In genomic region chr10:94066896-94067295, GRCm38 (mm10) we compare ENCODE assay signal across 18 mouse cellular contexts. TPM values are rescaled to one million over a fixed set of nuclear protein-coding genes. Genes with fewer than 3 reads are reported as not detected.
DNase-seq lines count a peak whose midpoint lies in the region; ATAC-seq and TF ChIP-seq lines count a peak whose summit lies in the region.
"Had no signal": no experiment of that assay in that cellular context is flagged by ENCODE, and none has a peak within 500 bp of the region (broad histone marks: within the 10 kb centered on the region; RNA-seq: fewer than 3 reads in every experiment).

No protein-coding gene starts in this region.

- no peaks in the 10 kb centered on the region for H3K27me3 ChIP-seq in heart, adult 2 months (ENCODE audit: control insufficient read depth, insufficient read depth, low read length)
- no peaks in the 10 kb centered on the region for H3K27me3 ChIP-seq in heart, embryonic 11.5 days (ENCODE audit: control insufficient read depth, insufficient read depth, low read length)
- no peaks in the 10 kb centered on the region for H3K27me3 ChIP-seq in hindbrain, embryonic 10.5 days (ENCODE audit: insufficient read depth, poor library complexity, severe bottlenecking)
- no peaks in the 10 kb centered on the region for H3K27me3 ChIP-seq in hindbrain, embryonic 11.5 days (ENCODE audit: control insufficient read depth, insufficient read depth, low read length)
- no peaks in the 10 kb centered on the region for H3K27me3 ChIP-seq in liver, adult 2 months (ENCODE audit: control insufficient read depth, insufficient read depth, low read length)
- H3K27me3 ChIP-seq: forebrain, embryonic 13.5 days had no signal

- H3K27ac ChIP-seq in heart, adult 2 months = peak overlapping the region; percentile 30; the same call in 1 of the 2 replicates
- H3K27ac ChIP-seq in heart, embryonic 11.5 days (ENCODE audit: low read depth, low read length) = no peak overlapping the region
- H3K27ac ChIP-seq in hindbrain, embryonic 10.5 days = peak overlapping the region; percentile 35; the same call in 1 of the 2 replicates
- no peak overlapping the region for H3K27ac ChIP-seq in hindbrain, embryonic 11.5 days (ENCODE audit: low read depth, low read length)
- H3K27ac ChIP-seq in liver, adult 2 months (replicated peaks; ENCODE audit: insufficient read depth, low read depth, low read length) = peak overlapping the region; percentile 27
- H3K27ac ChIP-seq: embryonic facial prominence, embryonic 10.5 days; forebrain, embryonic 13.5 days had no signal

- 60% methylated on average over 3 of the region's 3 CpGs for WGBS in heart, adult 2 months
- 68% methylated on average over 3 of the region's 3 CpGs for whole genome bisulfite sequencing in heart, embryonic 11.5 days (ENCODE audit: insufficient replicate concordance)
- 75% methylated on average over 3 of the region's 3 CpGs for WGBS in hindbrain, embryonic 10.5 days
- 72% methylated on average over 3 of the region's 3 CpGs for WGBS in hindbrain, embryonic 11.5 days
- WGBS in liver, adult 2 months = 47% methylated on average over 3 of the region's 3 CpGs

- no peak for TF ChIP-seq EP300 in heart, adult 2 months (IDR thresholded peaks at IDR 0.05; ENCODE audit: insufficient read depth, low read depth, low read length)

- H3K9me3 ChIP-seq in heart, embryonic 11.5 days (replicated peaks; ENCODE audit: control insufficient read depth, low read length) = no peaks in the 10 kb centered on the region
- H3K9me3 ChIP-seq in hindbrain, embryonic 10.5 days = no peaks in the 10 kb centered on the region
- H3K9me3 ChIP-seq in hindbrain, embryonic 11.5 days (ENCODE audit: control insufficient read depth, low read length) = no peaks in the 10 kb centered on the region
- H3K9me3 ChIP-seq: embryonic facial prominence, embryonic 10.5 days; forebrain, embryonic 13.5 days had no signal

- no peaks in the 10 kb centered on the region for H3K79me2 ChIP-seq in heart, adult 2 months (replicated peaks; ENCODE audit: control insufficient read depth, insufficient read depth, low read length)
- H3K79me2 ChIP-seq in liver, adult 2 months (ENCODE audit: control insufficient read depth, insufficient read depth, low read length) = peaks cover 32% of the 10 kb centered on the region; the same call in 1 of the 2 replicates

- no peak for ATAC-seq in heart, embryonic 11.5 days (replicated peaks; ENCODE audit: insufficient number of reproducible peaks, low FRiP score, low TSS enrichment)
- ATAC-seq in hindbrain, embryonic 11.5 days (ENCODE audit: low FRiP score) = no peak
- ATAC-seq: forebrain, embryonic 13.5 days; forebrain, postnatal 0 days; hindbrain, embryonic 16.5 days had no signal

- intact Hi-C loops in heart, adult 2 months (cut with DNase I) = no loop called here

- no peak overlapping the region for H3K4me3 ChIP-seq in heart, adult 2 months
- H3K4me3 ChIP-seq in heart, embryonic 11.5 days (ENCODE audit: low read depth, low read length) = no peak overlapping the region
- no peak overlapping the region for H3K4me3 ChIP-seq in hindbrain, embryonic 10.5 days
- no peak overlapping the region for H3K4me3 ChIP-seq in hindbrain, embryonic 11.5 days (ENCODE audit: low read depth, low read length)
- no peak overlapping the region for H3K4me3 ChIP-seq in liver, adult 2 months (ENCODE audit: insufficient read depth, low read depth, low read length)
- H3K4me3 ChIP-seq: embryonic facial prominence, embryonic 10.5 days; forebrain, embryonic 13.5 days had no signal

- no peak overlapping the region for H3K4me2 ChIP-seq in heart, embryonic 11.5 days
- H3K4me2 ChIP-seq in hindbrain, embryonic 11.5 days (replicated peaks; ENCODE audit: low read depth, low read length) = no peak overlapping the region
- H3K4me2 ChIP-seq: forebrain, embryonic 13.5 days had no signal

- peaks cover 5% of the 10 kb centered on the region; the same call in 1 of the 2 replicates for H3K36me3 ChIP-seq in heart, adult 2 months (ENCODE audit: control insufficient read depth, insufficient read depth, low read length)
- no peaks in the 10 kb centered on the region for H3K36me3 ChIP-seq in heart, embryonic 11.5 days (ENCODE audit: control insufficient read depth, insufficient read depth, low read length)
- no peaks in the 10 kb centered on the region for H3K36me3 ChIP-seq in hindbrain, embryonic 10.5 days
- no peaks in the 10 kb centered on the region for H3K36me3 ChIP-seq in hindbrain, embryonic 11.5 days (ENCODE audit: control insufficient read depth, insufficient read depth, low read length)
- H3K36me3 ChIP-seq in liver, adult 2 months (ENCODE audit: control insufficient read depth, insufficient read depth, low read length) = no peaks in the 10 kb centered on the region
- H3K36me3 ChIP-seq: embryonic facial prominence, embryonic 10.5 days had no signal

- TF ChIP-seq CTCF in heart, adult 2 months (IDR thresholded peaks at IDR 0.05) = no peak
- no peak for TF ChIP-seq CTCF in liver, adult 2 months (IDR thresholded peaks at IDR 0.05; ENCODE audit: low read depth, low read length)

- peak; percentile 57 to 59 for DNase-seq in cerebellum, postnatal 14 days
- DNase-seq in cerebellum, adult 8-10 months = no peak
- peak in 1 of 2 experiments; percentile 42 for DNase-seq in heart, adult 2 months
- DNase-seq in hindbrain, embryonic 10.5 days (ENCODE audit: low spot score) = no peak
- DNase-seq in hindbrain, embryonic 11.5 days (ENCODE audit: low spot score) = no peak
- peak; percentile 75 for DNase-seq in liver, adult 2 months (ENCODE audit: extremely low read depth, low read depth, low spot score)
- DNase-seq in liver = no peak
- DNase-seq: adrenal gland, postnatal 10 days; cerebellum, adult 11 months; cerebellum, postnatal 36 days; forebrain, postnatal 0 days; gastrocnemius, postnatal 14 days; kidney, adult 11 months; kidney, adult 9 months had no signal

- H3K9ac ChIP-seq in heart, adult 2 months (ENCODE audit: low read depth, low read length) = no peak overlapping the region
- H3K9ac ChIP-seq in heart, embryonic 11.5 days (ENCODE audit: low read depth, low read length) = no peak overlapping the region
- H3K9ac ChIP-seq in hindbrain, embryonic 11.5 days (ENCODE audit: low read depth, low read length) = no peak overlapping the region
- peak overlapping the region; percentile 6; the same call in 1 of the 2 replicates for H3K9ac ChIP-seq in liver, adult 2 months (ENCODE audit: low read depth, low read length)
- H3K9ac ChIP-seq: forebrain, embryonic 13.5 days; forebrain, postnatal 0 days had no signal

- peaks cover 8% of the 10 kb centered on the region for H3K4me1 ChIP-seq in heart, adult 2 months (ENCODE audit: control insufficient read depth, insufficient read depth, low read length)
- H3K4me1 ChIP-seq in heart, embryonic 11.5 days (ENCODE audit: control insufficient read depth, insufficient read depth, low read length) = peaks cover 25% of the 10 kb centered on the region
- 0 out of 2 replicates have a peak, but pooled peaks cover 4% of the 10 kb centered on the region for H3K4me1 ChIP-seq in hindbrain, embryonic 10.5 days (replicated peaks)
- no peaks in the 10 kb centered on the region for H3K4me1 ChIP-seq in hindbrain, embryonic 11.5 days (replicated peaks; ENCODE audit: control insufficient read depth, insufficient read depth, low read length)
- H3K4me1 ChIP-seq in liver, adult 2 months (ENCODE audit: control insufficient read depth, insufficient read depth, low read length) = peaks cover 34% of the 10 kb centered on the region
- H3K4me1 ChIP-seq: forebrain, embryonic 13.5 days had no signal

- no peak for TF ChIP-seq POLR2A in heart, adult 2 months (IDR thresholded peaks at IDR 0.05; ENCODE audit: insufficient read depth, low read depth, low read length)
- no peak for TF ChIP-seq POLR2A in liver, adult 2 months (IDR thresholded peaks at IDR 0.05; ENCODE audit: extremely low read depth, insufficient read depth, low read length)

RNA-seq across cellular contexts. Expression of gene Fgd6, which starts 31.1 kb away (rescaled TPM):
- total RNA-seq in heart, adult 2 months (2021) = 1 to 10 TPM; 4.9 to 5.8 TPM
- 1.9 and 3.9 TPM in 2 replicates for polyA plus RNA-seq in heart, adult 2 months (2012; rRNA removed)
- polyA plus RNA-seq in heart, embryonic 11.5 days (2014; fragmentation: Nextera tagmentation; extraction: Ambion mirVana) = 3.6 and 4.3 TPM in 2 replicates
- 4.2 and 4.7 TPM in 2 replicates for polyA plus RNA-seq in hindbrain, embryonic 10.5 days (2016; fragmentation: Nextera tagmentation; extraction: Ambion mirVana)
- 5.0 and 6.7 TPM in 2 replicates for polyA plus RNA-seq in hindbrain, embryonic 11.5 days (2014; fragmentation: Nextera tagmentation; extraction: Ambion mirVana)
- 17.2 and 17.8 TPM in 2 replicates for total RNA-seq in liver, adult 2 months (2014; rRNA removed)
- polyA plus RNA-seq in liver, adult 2 months (2012; rRNA removed) = 4.2 and 4.7 TPM in 2 replicates

RNA-seq across cellular contexts. Expression of gene Vezt, which starts 31.3 kb away (rescaled TPM):
- 10 to 100 TPM; 38.8 to 45.4 TPM for total RNA-seq in heart, adult 2 months (2021)
- polyA plus RNA-seq in heart, adult 2 months (2012; rRNA removed) = 17.4 and 27.9 TPM in 2 replicates
- polyA plus RNA-seq in heart, embryonic 11.5 days (2014; fragmentation: Nextera tagmentation; extraction: Ambion mirVana) = 25.3 and 26.9 TPM in 2 replicates
- polyA plus RNA-seq in hindbrain, embryonic 10.5 days (2016; fragmentation: Nextera tagmentation; extraction: Ambion mirVana) = 30.6 and 35.6 TPM in 2 replicates
- polyA plus RNA-seq in hindbrain, embryonic 11.5 days (2014; fragmentation: Nextera tagmentation; extraction: Ambion mirVana) = 45.0 and 45.6 TPM in 2 replicates
- total RNA-seq in liver, adult 2 months (2014; rRNA removed) = 9.2 and 11.7 TPM in 2 replicates
- 6.4 and 6.5 TPM in 2 replicates for polyA plus RNA-seq in liver, adult 2 months (2012; rRNA removed)

Comparison
In these comparisons a context has a peak if more than half of its experiments do, and no peak if none do; other contexts are left out.
1. DNase-seq: peak in cerebellum, postnatal 14 days (2 of 2) and liver, adult 2 months (single experiment); none in cerebellum, adult 8-10 months (single experiment), hindbrain, embryonic 10.5 days (single experiment), hindbrain, embryonic 11.5 days (single experiment) and liver (single experiment).
2. H3K27ac ChIP-seq: peak in heart, adult 2 months (single experiment), hindbrain, embryonic 10.5 days (single experiment) and liver, adult 2 months (single experiment); none in heart, embryonic 11.5 days (single experiment) and hindbrain, embryonic 11.5 days (single experiment).